Mouse (Mus musculus) CH12.LX (cell line): ENCODE results near the gene Cysrt1. TPM values are rescaled to one million over a fixed set of nuclear protein-coding genes. Genes with fewer than 3 reads are reported as not detected.

ENCODE experiments used
- DNase-seq: peaks from one replicate; pipeline ENCODE4 v3.0.0-alpha.2; 2013; ENCODE audit errors: extremely low read depth
- H3K27ac ChIP-seq: 2 replicates; pipeline ENCODE4 v1.5.1; 2012; ENCODE audit warnings: low read depth, mild to moderate bottlenecking, control low read depth, moderate library complexity; ENCODE audit not compliant: insufficient read depth
- H3K27me3 ChIP-seq: replicated peaks from 2 replicates; pipeline ENCODE3; 2012; ENCODE audit warnings: inconsistent platforms
- H3K36me3 ChIP-seq, 2 experiments: replicated peaks in 1 of 2; 2 replicates each; pipeline versions ENCODE3 to v1.6.1; 2012; ENCODE audit warnings: inconsistent platforms in 1 of 2, low read length in 1 of 2, mild to moderate bottlenecking in 1 of 2, mixed read lengths in 1 of 2, moderate library complexity in 1 of 2; ENCODE audit not compliant: control insufficient read depth in 1 of 2, insufficient read depth in 1 of 2
- H3K4me1 ChIP-seq, 2 experiments: 2 replicates each; pipeline ENCODE4 v1.6.1; 2012; ENCODE audit warnings: inconsistent platforms in 1 of 2, moderate library complexity in 1 of 2; ENCODE audit not compliant: insufficient read depth in 2 of 2, control insufficient read depth in 1 of 2
- H3K4me2 ChIP-seq: 2 replicates; pipeline ENCODE4 v1.6.1; 2012; ENCODE audit warnings: low read depth, mild to moderate bottlenecking, control low read depth; ENCODE audit not compliant: poor library complexity, insufficient read depth, severe bottlenecking
- H3K4me3 ChIP-seq, 3 experiments: fragments of 150-350 bp in 1 of 3; sonication (generic) in 1 of 3; replicated peaks in 1 of 3; 2 replicates each; pipeline versions ENCODE3 to v1.5.1; 2011 to 2012; ENCODE audit warnings: low read depth in 2 of 3, low read length in 2 of 3, mild to moderate bottlenecking in 2 of 3, moderate library complexity in 2 of 3, control low read depth in 1 of 3, improper control_type of control experiment in 1 of 3, inconsistent platforms in 1 of 3, mixed read lengths in 1 of 3; ENCODE audit not compliant: poor library complexity in 1 of 3
- H3K79me2 ChIP-seq: replicated peaks from 2 replicates; pipeline ENCODE4 v1.6.1; 2012; ENCODE audit warnings: mild to moderate bottlenecking, moderate library complexity; ENCODE audit not compliant: control insufficient read depth, poor library complexity, insufficient read depth, severe bottlenecking; ENCODE audit errors: extremely low read depth
- H3K9ac ChIP-seq: 2 replicates; pipeline ENCODE4 v1.6.1; 2012; ENCODE audit warnings: low read depth, mild to moderate bottlenecking, control low read depth, moderate library complexity; ENCODE audit not compliant: insufficient read depth
- H3K9me3 ChIP-seq: replicated peaks from 2 replicates; pipeline ENCODE3; 2012; ENCODE audit warnings: low read length, inconsistent platforms, mixed read lengths
- BHLHE40 ChIP-seq: IDR thresholded peaks from 2 replicates; pipeline ENCODE4 v1.6.1; 2011; ENCODE audit warnings: mild to moderate bottlenecking, low read depth, low read length, improper control_type of control experiment
- CTCF ChIP-seq, 2 experiments: IDR thresholded peaks in 1 of 2; conservative IDR thresholded peaks in 1 of 2; 2 replicates each; pipeline ENCODE4 v1.5.1; 2011 to 2012; ENCODE audit warnings: low read depth in 2 of 2, low read length in 2 of 2, improper control_type of control experiment in 1 of 2, inconsistent platforms in 1 of 2, mild to moderate bottlenecking in 1 of 2, moderate library complexity in 1 of 2
- ELF1 ChIP-seq: IDR thresholded peaks from 2 replicates; pipeline ENCODE4 v1.6.1; 2014; ENCODE audit warnings: low read depth, mild to moderate bottlenecking, inconsistent platforms, low read length, improper control_type of control experiment
- JUN ChIP-seq: IDR thresholded peaks from 2 replicates; pipeline ENCODE4 v1.6.1; 2011; ENCODE audit warnings: low read depth, mild to moderate bottlenecking, low read length, improper control_type of control experiment, moderate library complexity; ENCODE audit not compliant: insufficient read depth
- MAFK ChIP-seq: IDR thresholded peaks from 2 replicates; pipeline ENCODE4 v1.6.1; 2011; ENCODE audit warnings: low read length, improper control_type of control experiment; ENCODE audit not compliant: insufficient replicate concordance
- MEF2A ChIP-seq: IDR thresholded peaks from 2 replicates; pipeline ENCODE4 v1.6.1; 2014; ENCODE audit warnings: low read depth, mild to moderate bottlenecking, inconsistent platforms, low read length, improper control_type of control experiment, borderline replicate concordance
- MXI1 ChIP-seq: IDR thresholded peaks from 2 replicates; pipeline ENCODE4 v1.6.1; 2011; ENCODE audit warnings: mild to moderate bottlenecking, low read depth, low read length, improper control_type of control experiment
- MYC ChIP-seq: IDR thresholded peaks from 2 replicates; pipeline ENCODE4 v1.6.1; 2011; ENCODE audit warnings: low read depth, mild to moderate bottlenecking, improper control_type of control experiment, low read length
- PAX5 ChIP-seq: IDR thresholded peaks from 2 replicates; pipeline ENCODE4 v1.6.1; 2012; ENCODE audit warnings: low read length, inconsistent platforms, mixed read lengths
- POLR2A ChIP-seq: IDR thresholded peaks from 2 replicates; pipeline ENCODE4 v1.6.1; 2011; ENCODE audit warnings: low read depth, mild to moderate bottlenecking, improper control_type of control experiment, low read length
- RCOR1 ChIP-seq: conservative IDR thresholded peaks from 2 replicates; pipeline ENCODE4 v1.6.1; 2012; ENCODE audit warnings: low read depth, mild to moderate bottlenecking, inconsistent platforms, low read length, improper control_type of control experiment
- USF2 ChIP-seq: conservative IDR thresholded peaks from 2 replicates; pipeline ENCODE4 v1.6.1; 2011; ENCODE audit warnings: low read depth, low read length, improper control_type of control experiment
- ZC3H11A ChIP-seq: IDR thresholded peaks from 2 replicates; pipeline ENCODE4 v1.6.1; 2012; ENCODE audit warnings: low read depth, mild to moderate bottlenecking, inconsistent platforms, low read length, improper control_type of control experiment
- ZKSCAN1 ChIP-seq: IDR thresholded peaks from 2 replicates; pipeline ENCODE4 v1.6.1; 2012; ENCODE audit warnings: low read depth, inconsistent platforms, low read length, improper control_type of control experiment, borderline replicate concordance
- ZMIZ1 ChIP-seq: IDR thresholded peaks from 2 replicates; pipeline ENCODE4 v1.6.1; 2012; ENCODE audit warnings: low read depth, mild to moderate bottlenecking, inconsistent platforms, low read length, improper control_type of control experiment
- dilution Hi-C: fragments of 300-500 bp; cut with MboI; formaldehyde crosslinking; loops from 2 replicates; pipeline ENCODE4 v1.14.3; 2020; ENCODE audit warnings: low sequenced_read_pairs; ENCODE audit not compliant: extremely low pct_unique_long_range_greater_than_20kb, extremely low pct_ligation_motif_present
- in situ Hi-C: fragments of 300-500 bp; cut with MboI; formaldehyde crosslinking; loops from 3 replicates; pipeline ENCODE4 v1.14.3; 2019; ENCODE audit warnings: low sequenced_read_pairs, low pct_ligation_motif_present, low pct_unique_long_range_greater_than_20kb, mixed read lengths
- polyA plus RNA-seq: library from polyadenylated mRNA; unstranded; fragments of >175 nt; gene quantifications from 2 replicates; pipeline ENCODE4 v1.2.1, GENCODE M21; 2012; ENCODE audit warnings: low read depth; ENCODE audit not compliant: insufficient read length
- total RNA-seq, 2 experiments: library from RNA; depleted of rRNA; stranded (reverse); fragments of 300-350 nt in 1 of 2; fragments of >200 nt in 1 of 2; gene quantifications; 2 replicates each; pipeline ENCODE4 v1.2.3; 2012 to 2014

The Cysrt1 gene
- total and polyA plus RNA-seq, 3 experiments = not detected

DNA sequence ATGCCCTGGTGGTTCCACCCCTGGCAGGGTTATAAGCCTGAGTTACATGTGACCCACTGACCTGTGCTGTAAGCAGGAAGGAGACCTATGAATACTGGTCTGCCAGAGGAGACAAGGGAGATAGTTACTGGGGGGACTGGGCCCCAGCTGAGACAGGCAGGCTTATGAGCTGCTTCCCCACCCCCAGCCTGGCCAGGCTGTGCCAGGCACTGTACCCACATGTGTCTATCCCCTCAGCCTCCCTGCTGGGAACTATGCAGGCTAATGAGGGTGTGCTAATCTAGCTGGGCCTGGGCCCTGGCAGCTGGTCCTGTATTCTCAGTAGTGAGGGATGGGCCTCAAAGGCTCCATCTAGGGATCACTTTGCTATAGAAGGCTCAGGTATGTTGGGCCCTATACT is 25.0 kb upstream of the Cysrt1 start:
- peaks cover 23 to 76% of the 10 kb centered on the region in 2 experiments for H3K4me1 ChIP-seq
- TF ChIP-seq POLR2A = no peak
- TF ChIP-seq ZC3H11A = no peak
- no peak for TF ChIP-seq USF2
- TF ChIP-seq BHLHE40 = no peak
- no peak for TF ChIP-seq RCOR1
- DNase-seq = no peak
- no peaks in the 10 kb centered on the region for H3K27me3 ChIP-seq
- no peak overlapping the region for H3K27ac ChIP-seq
- no peak overlapping the region for H3K4me3 ChIP-seq
- peaks cover 8 to 42% of the 10 kb centered on the region in 2 experiments for H3K36me3 ChIP-seq
- H3K9me3 ChIP-seq = no peaks in the 10 kb centered on the region
- dilution Hi-C loops = no loop called here
- H3K79me2 ChIP-seq = peaks cover 18% of the 10 kb centered on the region
- in situ Hi-C loops = no loop called here
- no peak overlapping the region for H3K4me2 ChIP-seq
- no peak overlapping the region for H3K9ac ChIP-seq

DNA sequence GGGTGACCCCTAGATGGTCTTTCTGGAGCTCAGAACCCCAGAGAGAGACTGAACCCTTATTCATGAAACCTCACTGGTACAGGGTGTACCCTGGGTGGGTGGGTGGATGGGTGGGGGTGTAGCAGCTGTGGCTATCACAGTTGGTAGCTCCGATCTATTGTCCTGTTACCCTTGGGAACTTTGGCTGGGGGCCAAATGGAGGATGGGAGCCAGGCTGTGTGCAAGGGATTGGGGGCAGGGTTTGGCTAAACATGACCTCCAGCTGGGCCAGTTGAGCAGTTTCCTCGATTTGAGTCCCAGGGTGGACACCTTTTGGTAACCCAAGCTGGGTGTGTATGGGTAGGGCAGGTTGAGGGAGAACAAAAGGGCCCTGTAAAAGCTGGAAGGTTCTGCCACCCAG is 24.5 kb upstream of the Cysrt1 start:
- Histone ChIP-seq H3K4me1 (peaks cover 23 to 79% of the 10 kb centered on the region in 2 experiments), H3K9me3 (no peaks in the 10 kb centered on the region), H3K4me2 (peak overlapping the region; percentile 48), H3K9ac (0 out of 2 replicates have a peak overlapping the region, but pooled peaks have one; percentile 4), H3K36me3 (peaks cover 8 to 42% of the 10 kb centered on the region in 2 experiments), H3K79me2 (peaks cover 18% of the 10 kb centered on the region), H3K27me3 (no peaks in the 10 kb centered on the region), H3K4me3 (peak overlapping the region in 2 of 3 experiments; percentile 25 to 39), H3K27ac (no peak overlapping the region)
- no peak for TF ChIP-seq ZKSCAN1
- no peak for TF ChIP-seq ZC3H11A
- TF ChIP-seq USF2 = no peak
- TF ChIP-seq MAFK = no peak
- TF ChIP-seq MYC = no peak
- no peak for TF ChIP-seq MEF2A
- in situ Hi-C loops (no loop called here), dilution Hi-C loops (no loop called here)
- no peak for DNase-seq

DNA sequence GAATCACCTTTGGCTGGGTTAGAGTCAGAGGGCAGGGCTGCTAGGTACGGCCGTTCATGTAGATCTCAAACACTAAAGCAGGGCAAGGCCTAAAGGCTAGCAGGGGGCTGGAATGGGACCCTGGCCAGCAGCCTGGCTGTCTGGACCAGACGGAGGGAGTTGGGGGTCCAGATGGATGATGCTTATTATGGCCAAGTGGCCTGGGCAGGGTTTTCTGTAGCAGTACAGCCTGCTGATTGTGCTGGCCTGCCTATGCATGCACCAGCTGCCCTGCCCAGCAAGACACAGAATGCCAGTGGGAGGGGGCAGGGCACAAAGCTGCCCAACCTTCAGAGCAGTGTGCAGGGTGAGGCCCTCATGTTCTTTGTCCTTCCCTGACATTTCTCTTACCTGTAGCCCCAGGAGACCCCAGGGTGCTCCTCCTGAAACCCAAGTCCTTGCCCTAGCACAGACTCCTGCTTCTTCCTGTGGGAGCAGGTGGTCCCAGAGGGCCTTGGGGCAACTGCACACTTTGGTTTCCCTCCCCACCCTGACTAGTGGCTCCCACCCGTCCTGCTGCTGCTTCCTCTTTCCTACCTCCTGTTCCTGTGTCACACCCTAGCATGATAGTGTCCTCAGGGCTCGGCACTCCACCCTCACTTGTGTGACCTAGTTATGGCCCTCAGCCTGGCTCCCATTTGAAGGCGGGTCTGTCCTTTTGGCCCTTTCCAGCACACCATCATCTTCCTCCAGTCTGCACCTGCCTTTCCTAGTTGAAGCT is 23.8 kb upstream of the Cysrt1 start:
- Histone ChIP-seq H3K79me2 (peaks cover 13% of the 10 kb centered on the region), H3K4me3 (peak overlapping the region; percentile 8 to 39 (median 25)), H3K4me2 (peak overlapping the region; percentile 48), H3K9ac (peak overlapping the region; percentile 8; the same call in 1 of the 2 replicates), H3K4me1 (peaks cover 23 to 76% of the 10 kb centered on the region in 2 experiments), H3K27ac (no peak overlapping the region), H3K9me3 (no peaks in the 10 kb centered on the region), H3K36me3 (peaks cover 8 to 40% of the 10 kb centered on the region in 2 experiments), H3K27me3 (no peaks in the 10 kb centered on the region)
- in situ Hi-C loops (no loop called here), dilution Hi-C loops (no loop called here)
- DNase-seq = peak; percentile 41
- TF ChIP-seq ELF1 (no peak; the same call in 1 of the 2 replicates), ZMIZ1 (no peak), MYC (no peak), MXI1 (no peak), JUN (no peak), RCOR1 (no peak), CTCF (conservative IDR thresholded peaks at IDR 0.05 in 1 of 2, IDR thresholded peaks at IDR 0.05 in 1 of 2; ENCODE audit: low read depth in 2 of 2, low read length in 2 of 2) (no peak), PAX5 (no peak)
